Mouse (Mus musculus) urinary bladder, postnatal 10 days (tissue): Measurements from ENCODE around the gene Sbno1.
"Not testable (repeated sequence)": the region's sequence is repeated elsewhere in the genome, so short reads cannot be mapped to it uniquely, and the experiment has no call there.

ENCODE experiments used
- DNase-seq: peaks from one replicate; pipeline ENCODE4 v3.0.0; 2022; ENCODE audit warnings: low spot score

Sbno1 gene

DNA sequence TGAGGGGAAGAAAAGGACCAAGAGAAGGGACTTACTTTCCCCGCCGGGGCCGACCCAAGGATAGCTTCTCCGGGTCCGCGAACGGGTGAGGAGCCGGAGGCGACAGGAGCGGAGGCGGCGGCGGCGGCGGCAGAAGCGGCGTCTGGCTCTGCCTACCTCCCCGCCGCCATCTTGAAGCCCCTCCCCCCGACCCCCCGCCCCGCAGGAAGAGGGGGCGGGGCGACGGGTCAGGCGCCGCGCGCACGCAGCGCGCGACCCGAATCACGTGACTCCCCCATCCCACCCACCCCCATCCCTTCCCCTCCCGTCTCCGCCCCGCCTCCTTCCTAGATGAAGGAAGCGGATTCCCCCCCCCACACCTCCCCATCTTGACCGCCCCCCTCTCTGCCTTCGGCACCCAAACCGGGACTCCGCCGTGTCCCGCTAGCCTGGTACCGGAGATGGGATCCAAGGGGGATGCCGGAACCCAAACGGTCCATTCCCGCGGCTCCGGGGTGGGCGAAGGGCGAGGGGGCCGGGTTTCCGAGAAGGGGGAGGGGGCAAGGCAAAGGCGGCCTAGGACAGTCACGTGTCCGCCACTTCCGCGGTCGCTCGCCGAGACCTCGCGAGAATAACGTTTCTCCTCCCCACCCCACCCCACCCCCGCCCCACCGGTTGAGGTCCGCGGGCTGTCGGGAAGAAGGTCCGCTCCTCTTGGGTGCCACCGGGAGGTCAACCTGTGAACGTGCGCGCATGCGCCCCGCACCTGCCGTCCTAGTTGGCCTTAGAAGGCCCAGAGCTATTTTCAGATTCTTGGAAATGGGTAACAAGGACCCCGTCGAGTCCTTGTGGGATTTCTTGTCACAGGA is at the start of gene Sbno1:
Sbno1 (minus strand) TSS at position 590 of the 848 bp plus-strand sequence.
- DNase-seq, result peak; percentile 71

DNA sequence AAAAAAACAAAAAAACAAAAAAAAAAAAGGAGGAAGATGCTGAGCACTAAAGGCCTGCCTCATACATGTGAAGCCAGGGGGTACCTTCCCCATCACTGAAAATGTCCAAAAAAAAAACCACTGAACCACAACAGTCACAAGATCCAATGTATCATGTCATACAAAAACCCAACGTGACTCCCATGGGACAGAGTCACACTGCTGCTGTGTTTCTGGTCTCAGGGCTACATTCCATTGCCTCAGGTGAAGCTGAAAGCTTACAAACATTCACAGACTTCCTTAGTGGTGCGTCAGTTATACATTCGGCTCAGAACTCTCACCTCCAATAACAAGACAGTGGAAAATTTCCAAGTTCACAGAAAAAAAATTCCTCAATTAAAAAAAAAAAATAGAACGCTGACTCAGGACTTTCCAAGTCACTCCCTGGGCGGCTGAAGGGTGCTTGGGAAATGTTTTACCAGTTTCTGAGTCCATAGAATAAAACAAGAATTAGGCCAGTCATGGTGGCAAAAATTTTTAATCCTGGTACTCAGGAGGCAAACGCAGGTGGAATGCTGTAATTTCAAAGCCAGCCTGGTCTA is 44.9 kb upstream of the Sbno1 start:
- no peak for DNase-seq

DNA sequence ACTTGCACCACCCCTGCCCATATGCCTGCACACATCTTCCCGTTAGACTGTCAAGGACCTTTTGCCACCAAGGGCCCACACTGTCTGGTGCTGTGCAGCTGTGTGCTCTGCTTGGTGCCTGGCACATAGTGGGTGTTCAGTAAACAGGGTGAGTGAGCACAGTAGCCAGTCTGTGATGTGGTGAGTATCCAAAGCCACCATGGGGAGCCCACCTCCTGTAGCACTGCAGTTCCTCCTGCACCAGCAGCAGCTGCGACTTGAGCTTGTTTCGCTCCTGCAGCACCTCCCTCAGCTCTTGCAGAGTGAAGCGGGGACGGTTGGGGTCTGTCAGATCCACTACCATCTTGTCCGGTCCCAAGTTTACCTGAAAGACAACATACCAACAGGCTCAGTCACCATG is 43.7 kb upstream of the Sbno1 start:
- no peak for DNase-seq

DNA sequence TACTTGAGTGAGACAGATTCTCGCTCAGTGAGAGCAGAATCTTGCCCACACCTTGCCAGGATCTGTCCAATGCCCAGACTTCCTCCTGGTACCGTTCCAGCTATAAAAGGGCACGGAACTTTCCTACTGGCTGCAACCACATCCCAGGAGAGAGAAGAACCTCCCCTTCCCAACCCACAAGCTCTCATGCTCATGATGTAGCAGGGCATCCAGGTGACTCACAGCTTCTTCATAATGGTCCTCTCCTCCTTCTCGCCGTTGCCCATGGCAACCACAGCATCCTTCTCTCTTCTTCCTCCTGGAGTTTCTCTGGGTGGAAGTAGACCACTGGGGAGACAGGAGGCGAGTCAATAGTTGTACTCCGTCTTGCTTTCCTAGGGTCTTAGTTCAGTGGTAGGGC is 42.6 kb upstream of the Sbno1 start:
- DNase-seq, result no peak

DNA sequence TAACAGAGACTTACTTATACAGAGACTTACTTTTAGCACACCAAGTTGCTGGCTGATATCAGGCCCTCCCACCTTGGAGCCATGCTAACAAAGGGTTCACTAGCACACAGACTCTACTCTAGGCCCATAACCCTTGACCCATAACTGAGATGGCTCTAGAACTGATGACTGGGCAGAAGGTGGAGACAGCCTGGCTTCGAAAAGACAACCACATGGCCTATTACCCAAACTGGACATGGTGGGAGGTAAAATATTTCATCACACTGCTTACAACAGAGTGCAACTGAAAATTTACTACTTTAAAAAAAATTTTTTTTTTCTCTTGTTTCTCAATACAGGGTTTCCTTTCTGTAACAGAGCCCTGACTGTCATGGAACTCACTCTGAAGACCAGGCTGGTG is 42.0 kb upstream of the Sbno1 start:
- no peak for DNase-seq

DNA sequence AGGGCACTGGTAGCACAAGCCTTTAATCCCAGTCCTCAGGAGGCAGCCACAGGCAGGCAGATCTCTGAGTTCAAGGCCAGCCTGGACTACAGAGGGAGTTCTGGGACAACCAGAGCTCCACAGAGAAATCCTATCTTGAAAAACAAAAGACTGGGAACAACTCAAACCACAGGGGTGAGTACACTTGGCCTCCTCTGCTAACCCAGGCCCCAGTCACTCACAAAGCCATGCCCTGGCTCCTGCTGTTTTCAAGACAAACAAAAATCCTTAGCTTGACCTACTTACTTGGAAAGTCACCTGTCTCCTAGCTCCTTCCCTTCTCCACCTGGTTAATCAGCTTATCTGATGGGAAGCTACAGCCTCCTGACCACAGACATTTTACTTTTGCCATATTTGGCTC is 39.1 kb upstream of the Sbno1 start:
- DNase-seq, result no peak

DNA sequence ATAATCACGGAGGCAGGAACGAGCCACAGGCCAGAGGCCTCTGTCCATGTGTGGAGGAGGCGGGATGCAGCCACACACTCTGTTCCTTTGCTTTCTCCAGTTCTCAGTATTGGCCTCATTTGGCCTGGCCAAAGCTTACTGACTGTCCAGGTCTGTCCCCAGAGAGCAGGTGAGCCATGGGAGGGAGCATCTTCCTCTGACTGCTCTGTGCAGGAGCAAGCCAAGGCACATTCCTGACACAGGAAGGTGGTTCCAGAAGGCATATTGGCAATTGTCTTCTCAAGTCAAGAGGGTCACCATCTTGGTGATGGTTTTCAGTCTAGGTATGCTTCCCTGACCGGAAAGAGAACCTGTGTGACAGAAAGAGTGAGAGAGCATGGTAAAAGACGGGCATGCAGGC is 37.7 kb upstream of the Sbno1 start:
- no peak for DNase-seq

DNA sequence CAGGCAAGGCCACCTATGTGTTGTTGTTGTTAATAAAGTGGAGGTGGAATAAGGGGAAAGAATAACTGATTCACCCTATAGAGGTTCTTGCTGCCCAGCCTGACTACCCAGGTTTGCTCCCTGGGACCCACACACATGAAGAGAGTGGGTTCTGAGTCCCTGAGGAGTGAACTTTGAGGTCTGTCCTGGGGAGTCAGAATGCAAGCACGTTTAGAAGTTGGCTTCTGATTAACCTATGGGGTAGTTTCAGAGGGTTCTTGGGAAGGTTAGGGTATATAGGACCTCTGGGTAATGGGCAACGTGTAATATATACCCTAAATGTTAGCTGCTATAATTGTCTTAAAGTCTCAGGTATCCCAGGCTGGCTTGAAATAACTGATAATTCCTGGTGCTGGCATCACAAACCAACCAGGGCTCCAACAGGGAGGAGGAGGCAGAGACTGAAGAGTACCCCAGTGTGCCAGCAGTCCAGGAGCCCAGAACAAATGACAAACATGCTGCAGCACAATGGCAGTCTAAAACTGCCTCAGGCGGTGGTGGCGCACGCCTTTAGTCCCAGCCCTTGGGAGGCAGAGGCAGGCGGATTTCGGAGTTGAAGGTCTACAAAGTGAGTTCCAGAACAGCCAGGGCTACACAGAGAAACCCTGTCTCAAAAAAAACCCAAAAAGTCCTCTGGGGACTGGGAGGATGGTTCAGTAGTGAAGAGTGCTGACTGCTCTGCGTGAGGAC is 36.7 kb upstream of the Sbno1 start:
- DNase-seq, result no peak

DNA sequence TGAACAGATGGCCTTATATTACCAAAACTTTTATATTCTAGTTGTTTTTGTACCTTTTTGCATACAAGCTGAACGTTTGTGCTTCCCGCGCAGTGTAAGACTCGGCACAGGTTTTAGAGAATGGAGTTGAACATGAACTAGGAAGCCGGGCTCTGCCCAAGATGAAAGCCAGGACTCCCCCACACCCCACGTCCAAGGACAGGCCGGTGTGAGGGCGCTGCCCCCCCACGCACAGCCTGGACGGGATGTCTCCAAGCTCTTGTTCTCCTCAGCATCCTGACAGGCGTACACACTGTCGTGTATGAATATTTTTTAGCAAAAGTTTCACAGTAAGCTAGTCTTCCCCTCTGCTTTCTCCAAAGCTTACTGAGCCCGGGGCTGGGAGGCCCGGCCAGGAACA is 35.1 kb upstream of the Sbno1 start:
- not testable (repeated sequence) for DNase-seq

DNA sequence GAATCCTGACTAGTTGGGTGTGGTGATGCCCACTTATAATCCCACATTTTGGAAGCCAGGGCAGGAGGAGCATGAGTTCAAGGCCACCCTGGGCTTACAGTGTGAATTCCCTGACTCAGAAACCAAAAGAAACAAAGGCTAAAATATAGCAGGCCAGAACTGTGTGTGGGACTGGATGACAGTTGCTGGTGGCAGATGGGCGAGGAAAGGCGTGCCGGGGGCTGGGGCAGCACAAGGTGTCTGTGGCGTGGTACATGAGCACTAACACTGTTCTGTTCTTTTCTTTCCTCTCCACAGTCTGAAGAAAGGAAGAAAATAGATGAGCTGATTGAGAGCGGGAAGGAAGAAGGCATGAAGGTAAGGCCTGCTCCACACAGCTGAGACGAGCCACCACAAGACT is 31.0 kb upstream of the Sbno1 start:
- DNase-seq, result no peak

DNA sequence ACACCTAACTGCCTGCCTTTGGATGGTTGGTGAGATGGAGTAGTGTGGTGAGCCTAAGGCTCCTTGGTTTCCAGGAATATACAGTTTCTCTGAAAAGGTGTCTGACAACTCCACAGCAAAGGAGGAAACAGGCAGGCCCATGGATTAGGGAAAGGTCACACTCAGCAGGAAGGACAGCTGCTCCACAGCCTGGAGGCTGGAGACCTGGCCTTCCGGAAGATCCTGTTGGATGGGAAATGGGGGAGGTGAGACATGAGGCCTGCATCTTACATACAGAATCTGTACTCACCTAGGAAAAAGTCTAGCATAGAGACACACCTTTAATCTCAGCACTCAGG is 28.2 kb upstream of the Sbno1 start:
- DNase-seq, result no peak

DNA sequence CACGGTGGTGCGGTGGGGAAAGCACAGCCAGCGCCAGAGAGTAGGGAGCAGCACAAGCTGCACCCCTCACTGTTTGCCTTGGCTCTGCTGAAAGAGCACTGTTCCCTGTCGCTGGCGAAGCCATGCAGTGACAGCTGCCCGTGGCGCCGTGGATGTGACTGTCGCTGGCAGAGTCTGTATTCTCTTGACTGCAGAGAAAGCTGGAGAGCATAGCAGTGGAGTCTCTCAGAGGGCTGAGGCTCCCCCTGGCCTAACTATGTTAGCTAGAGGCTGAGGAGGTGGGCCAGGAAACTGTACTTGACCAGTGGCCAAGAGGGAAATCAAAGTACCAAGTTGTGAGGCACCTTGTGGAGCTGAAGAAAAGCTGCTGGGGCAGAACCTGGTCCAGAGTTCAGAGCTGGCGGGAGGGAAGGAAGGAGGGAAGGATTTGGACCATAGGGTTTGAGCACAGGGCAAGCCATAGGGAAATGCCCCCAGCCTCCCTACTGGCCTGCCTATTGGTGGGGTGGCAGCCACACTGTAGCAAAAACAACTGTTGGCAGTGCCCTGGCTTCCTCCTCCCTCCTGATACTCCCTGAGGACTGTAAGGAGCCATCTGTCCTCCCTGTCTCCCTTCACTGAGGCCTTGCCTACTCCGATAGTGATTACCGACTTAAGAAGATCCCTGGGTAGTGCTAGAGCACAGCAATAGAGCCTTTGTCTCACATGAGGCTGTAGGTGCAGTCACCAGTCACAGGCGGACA is 27.7 kb upstream of the Sbno1 start:
- DNase-seq, result no peak

DNA sequence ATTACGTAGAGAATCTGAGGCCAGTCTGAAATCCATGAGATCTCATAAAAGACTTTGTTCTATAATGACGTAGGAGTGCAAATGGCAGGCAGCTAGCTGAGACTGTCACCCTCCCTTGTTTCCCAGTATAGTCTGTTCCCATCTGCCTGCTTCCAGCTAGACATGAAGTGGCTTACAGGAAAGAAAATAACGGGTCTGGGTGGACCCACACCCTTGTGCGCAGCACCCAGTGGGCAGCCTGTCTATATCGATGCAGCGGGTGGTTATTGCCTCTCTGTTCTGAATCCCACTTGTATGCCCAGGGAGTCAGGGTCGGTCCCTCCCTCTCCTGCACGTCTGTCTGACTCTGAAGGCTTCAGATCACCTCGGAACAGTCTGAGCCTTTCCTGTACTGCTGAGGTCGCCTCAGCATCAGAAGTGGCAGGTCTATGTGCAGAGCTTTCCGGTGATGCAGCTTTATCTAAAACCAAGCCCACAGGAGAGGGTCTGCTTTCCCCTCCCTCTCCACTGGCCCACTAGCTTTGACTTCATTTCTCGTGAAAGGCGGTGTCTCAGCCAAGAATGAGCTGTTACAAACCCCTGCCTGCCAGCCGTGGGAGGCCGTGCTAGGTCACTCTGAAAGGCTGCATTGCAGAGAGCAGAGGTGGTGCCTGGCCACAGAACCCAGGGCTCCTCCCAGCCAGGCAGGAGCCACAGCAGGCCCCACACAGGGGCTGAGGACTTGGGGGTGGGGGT is 26.9 kb upstream of the Sbno1 start:
- no peak for DNase-seq

DNA sequence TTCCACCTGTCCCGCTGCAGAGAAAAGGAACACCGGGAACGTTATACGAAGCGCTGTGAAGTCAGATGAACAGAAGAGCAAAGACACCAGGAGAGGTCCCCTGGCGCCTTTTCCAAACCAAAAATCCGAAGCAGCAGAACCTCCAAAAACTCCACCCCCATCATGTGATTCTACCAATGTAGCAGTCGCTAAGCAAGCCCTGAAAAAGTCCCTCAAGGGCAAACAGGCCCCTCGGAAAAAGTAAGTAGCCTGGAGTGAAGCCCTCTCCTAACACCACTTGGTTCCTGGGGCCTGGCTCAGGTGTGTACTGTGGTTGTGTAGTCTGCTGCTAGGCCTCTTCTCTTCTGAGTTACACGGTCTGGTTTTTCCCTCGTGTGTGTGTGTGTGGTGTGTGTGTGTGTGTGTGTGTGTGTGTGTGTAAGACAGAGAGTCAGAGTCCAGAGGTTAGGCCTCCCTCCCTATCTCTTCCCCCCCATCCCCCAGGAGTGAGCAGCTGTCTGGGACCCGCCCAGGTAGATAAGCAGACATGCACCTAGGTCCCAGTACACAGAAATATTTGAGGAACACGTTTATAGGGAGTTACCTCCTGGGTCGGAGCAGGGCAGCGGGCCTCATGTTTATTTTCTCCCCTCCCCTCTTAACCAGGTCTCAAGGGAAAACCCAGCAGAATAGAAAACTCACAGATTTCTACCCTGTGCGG is 25.0 kb upstream of the Sbno1 start:
- DNase-seq, result no peak

DNA sequence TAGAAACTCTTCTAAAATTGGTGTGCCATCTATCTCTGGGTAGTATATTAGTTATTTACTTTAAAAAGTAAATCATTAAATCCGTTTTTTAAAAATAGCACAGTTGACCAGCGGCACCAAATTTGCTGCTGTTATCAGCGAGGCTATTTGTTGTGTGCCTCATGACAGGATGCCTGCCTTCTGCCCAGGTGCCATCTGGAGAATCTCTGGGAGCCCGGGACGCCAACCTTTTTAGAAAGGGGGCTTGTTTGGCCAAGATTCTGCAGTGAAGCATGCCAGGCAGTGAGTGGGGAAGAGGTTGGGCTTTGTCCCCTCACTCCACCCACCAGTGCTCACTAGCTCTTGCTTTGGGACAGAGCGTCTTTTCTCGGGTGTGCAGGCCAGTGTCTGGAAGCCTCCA is 24.2 kb upstream of the Sbno1 start:
- DNase-seq, result no peak

DNA sequence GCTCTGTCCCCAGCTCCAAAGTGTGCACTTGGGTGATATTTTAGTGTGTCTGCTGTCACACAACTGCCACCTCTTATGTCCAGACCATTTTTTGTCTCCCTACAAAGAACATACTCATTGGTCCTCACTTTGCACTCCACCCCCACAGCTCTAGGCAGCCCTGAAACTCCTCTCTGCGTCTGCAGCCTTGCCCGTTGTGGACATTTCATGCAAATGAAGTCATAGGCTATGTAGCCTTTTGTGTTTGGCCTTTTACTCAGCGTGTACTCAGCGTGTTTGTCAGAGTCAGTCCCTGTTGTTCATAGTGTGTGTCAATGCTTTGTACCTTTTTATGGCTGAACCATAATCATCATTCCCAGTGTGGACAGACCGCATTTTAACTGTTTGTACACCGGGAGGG is 23.7 kb upstream of the Sbno1 start:
- DNase-seq, result no peak

DNA sequence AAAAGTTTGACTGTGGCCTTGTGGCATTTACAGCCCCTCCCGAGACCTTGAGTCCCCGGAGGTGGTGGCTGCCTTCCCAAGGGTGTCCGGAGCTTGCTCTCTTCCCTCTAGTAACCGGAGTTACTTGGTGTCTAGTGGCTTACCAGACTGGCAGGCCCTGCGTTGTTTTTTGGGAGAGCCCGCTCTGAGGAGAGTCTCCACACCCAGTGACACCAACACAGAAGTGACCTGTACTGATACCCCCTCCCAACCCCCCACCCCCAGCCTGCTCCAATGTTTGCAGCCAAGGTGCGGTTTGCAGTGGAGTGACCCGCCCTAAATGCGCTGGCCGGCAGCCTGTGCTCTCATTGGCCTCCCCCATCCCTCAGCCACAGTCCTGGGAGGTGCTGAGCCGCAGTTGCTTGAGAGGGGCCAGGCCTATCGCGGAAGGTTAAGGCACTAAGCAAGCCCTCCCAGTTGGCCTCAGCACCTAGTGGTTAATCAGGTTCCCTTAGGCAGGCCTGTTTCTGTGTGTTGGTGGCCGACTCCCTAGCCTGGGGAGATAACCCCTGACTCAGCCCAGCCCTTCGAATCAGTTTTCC is 20.6 kb upstream of the Sbno1 start:
- DNase-seq, result no peak

DNA sequence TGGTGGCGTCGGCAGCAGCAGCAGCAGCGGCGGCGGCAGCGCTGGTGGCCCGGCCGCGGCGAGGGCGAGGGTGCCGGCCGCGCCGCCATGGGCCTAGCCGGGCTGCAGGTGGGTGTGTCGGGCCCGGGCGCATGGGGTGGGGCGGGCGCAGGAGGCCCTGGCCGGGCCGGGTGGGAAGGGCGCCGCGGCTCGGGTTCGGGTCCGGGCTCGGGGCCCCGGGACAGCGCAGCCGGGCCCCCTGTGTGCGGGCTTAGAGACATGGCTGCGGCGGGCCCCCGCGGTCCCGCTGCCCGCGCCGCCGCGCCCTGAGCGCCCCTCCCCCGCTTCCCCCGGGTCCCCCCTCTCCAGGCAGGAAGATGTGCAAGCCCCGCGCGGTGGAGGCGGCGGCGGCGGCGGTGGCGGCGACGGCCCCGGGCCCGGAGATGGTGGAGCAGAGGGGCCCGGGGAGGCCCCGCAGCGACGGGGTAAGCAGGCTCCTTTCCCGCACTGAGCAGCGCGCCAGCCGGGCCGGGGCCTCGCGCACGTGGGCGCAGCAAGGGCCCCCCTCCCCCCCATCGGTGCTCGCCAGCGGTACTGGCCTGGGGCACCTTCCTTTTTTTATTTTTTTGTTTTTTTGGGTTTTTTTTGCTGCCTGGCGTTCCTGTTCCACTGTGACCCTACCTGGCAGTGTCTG is 20.0 kb upstream of the Sbno1 start:
- no peak for DNase-seq

DNA sequence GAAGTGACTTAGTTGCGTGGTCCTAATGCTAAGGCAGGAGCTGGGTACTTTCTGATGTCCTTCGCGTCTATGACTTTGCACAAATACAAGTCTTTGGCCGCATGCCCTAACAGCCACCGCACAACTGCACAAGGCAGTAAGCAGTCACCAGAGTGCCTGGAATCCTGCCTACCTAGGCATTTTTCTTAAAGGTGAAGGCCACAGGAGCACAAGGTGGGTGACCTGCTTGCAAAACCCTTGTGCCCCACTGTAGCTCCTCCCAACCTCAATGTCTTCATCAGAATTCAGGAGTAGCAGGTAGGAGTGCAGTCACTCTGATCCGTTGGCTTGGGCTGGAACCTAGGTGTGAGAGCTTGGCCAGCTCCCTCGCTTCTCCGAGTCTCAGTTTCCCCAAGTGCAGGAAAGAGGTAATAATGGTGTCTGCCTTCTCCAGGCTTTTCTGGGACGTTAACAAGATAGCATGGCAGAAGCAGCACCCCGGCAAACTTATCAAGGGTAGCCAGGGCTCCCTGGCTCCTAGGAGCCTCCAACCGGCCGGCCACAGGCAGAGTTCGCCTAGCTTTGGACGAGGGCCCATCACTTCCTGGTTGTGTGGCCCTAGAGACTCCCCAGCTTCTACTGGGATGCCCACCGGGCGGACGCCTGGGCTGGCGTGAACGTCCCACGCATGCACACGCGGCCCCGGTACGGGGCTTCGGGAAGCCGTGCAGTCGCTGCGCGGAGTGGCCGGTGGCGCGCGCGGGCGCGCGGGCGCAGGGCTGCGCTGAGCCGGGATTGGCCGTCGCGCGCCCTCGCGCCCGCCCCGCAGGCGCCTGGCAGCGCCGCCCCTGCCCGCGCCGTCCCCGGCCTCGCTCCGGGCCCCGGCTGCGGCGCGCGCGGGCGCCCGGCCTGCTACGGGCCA is 19.1 kb upstream of the Sbno1 start:
- DNase-seq, result no peak
